Mouse (Mus musculus): ENCODE measurements around the gene Mrps18b. TPM values are rescaled to one million over a fixed set of nuclear protein-coding genes. Genes with fewer than 3 reads are reported as not detected.

Mrps18b gene
- polyA plus RNA-seq, 1 experiment = 43.9 TPM

GRCm38 (mm10) chr17:35860831-35861197, 55.4 kb downstream of the Mrps18b start:
- no peak for DNase-seq (ENCODE audit: low read depth)
- no peak for TF ChIP-seq POLR2A (IDR thresholded peaks at IDR 0.05; ENCODE audit: borderline replicate concordance, extremely low read depth, insufficient read depth, insufficient read length, poor library complexity, severe bottlenecking)
- TF ChIP-seq CTCF (IDR thresholded peaks at IDR 0.05; ENCODE audit: borderline replicate concordance, extremely low read depth, insufficient read depth, insufficient read length) = no peak

Other genes starting within 250 kb of the Mrps18b start
- 36.8 and 40.6 TPM in 2 replicates for gene Vars2, start 248.8 kb downstream of the Mrps18b start, polyA plus RNA-seq (2012; rRNA removed)
- 28.8 and 40.8 TPM in 2 replicates for gene Gtf2h4, start 242.7 kb downstream of the Mrps18b start, polyA plus RNA-seq (2012; rRNA removed)
- gene Ddr1, start 211.8 kb downstream of the Mrps18b start, polyA plus RNA-seq (2012; rRNA removed) = 99.6 and 112 TPM in 2 replicates
- gene Ier3, start 94.7 kb downstream of the Mrps18b start, polyA plus RNA-seq (2012; rRNA removed) = 4.8 and 5.1 TPM in 2 replicates
- gene Flot1, start 93.2 kb downstream of the Mrps18b start, polyA plus RNA-seq (2012; rRNA removed) = 87.1 and 101 TPM in 2 replicates
- gene Tubb5, start 78.1 kb downstream of the Mrps18b start, polyA plus RNA-seq (2012; rRNA removed) = 3,347 and 3,555 TPM in 2 replicates
- 18.8 and 23.7 TPM in 2 replicates for gene Mdc1, start 74.9 kb downstream of the Mrps18b start, polyA plus RNA-seq (2012; rRNA removed)
- gene Nrm, start 55.1 kb downstream of the Mrps18b start, polyA plus RNA-seq (2012; rRNA removed) = 26.9 and 38.3 TPM in 2 replicates
- 46.9 and 48.9 TPM in 2 replicates for gene Ppp1r18, start 50.8 kb downstream of the Mrps18b start, polyA plus RNA-seq (2012; rRNA removed)
- gene Dhx16, start 36.6 kb downstream of the Mrps18b start, polyA plus RNA-seq (2012; rRNA removed) = 66.0 and 71.9 TPM in 2 replicates
- 83.5 and 92.4 TPM in 2 replicates for gene 2310061I04Rik, start 19.0 kb downstream of the Mrps18b start, polyA plus RNA-seq (2012; rRNA removed)
- 638 and 656 TPM in 2 replicates for gene Atat1, start 6.3 kb downstream of the Mrps18b start, polyA plus RNA-seq (2012; rRNA removed)
- gene Ppp1r10, start within 50 bp of the Mrps18b start, polyA plus RNA-seq (2012; rRNA removed) = 52.8 and 60.8 TPM in 2 replicates
- 78.3 and 89.3 TPM in 2 replicates for gene Abcf1, start 53.4 kb upstream of the Mrps18b start, polyA plus RNA-seq (2012; rRNA removed)
- gene Gnl1, start 63.5 kb upstream of the Mrps18b start, polyA plus RNA-seq (2012; rRNA removed) = 31.2 and 52.4 TPM in 2 replicates
- gene Prr3, start 63.8 kb upstream of the Mrps18b start, polyA plus RNA-seq (2012; rRNA removed) = 72.1 and 81.6 TPM in 2 replicates
- gene H2-T24, start 104.2 kb upstream of the Mrps18b start, polyA plus RNA-seq (2012; rRNA removed) = 0.08 and 0.19 TPM in 2 replicates
- 5.4 and 9.9 TPM in 2 replicates for gene H2-T23, start 116.5 kb upstream of the Mrps18b start, polyA plus RNA-seq (2012; rRNA removed)
- 6.5 and 8.0 TPM in 2 replicates for gene H2-T22, start 126.4 kb upstream of the Mrps18b start, polyA plus RNA-seq (2012; rRNA removed)
- not detected in 2 replicates for gene Gm6034, start 126.6 kb upstream of the Mrps18b start, polyA plus RNA-seq (2012; rRNA removed)
- gene Gm11127, start 142.0 kb upstream of the Mrps18b start, polyA plus RNA-seq (2012; rRNA removed) = 0.06 TPM in 1 of 2 replicates, not detected in the other
- gene Gm19684, start 205.3 kb upstream of the Mrps18b start, polyA plus RNA-seq (2012; rRNA removed) = not detected in 2 replicates
- not detected in 2 replicates for gene Gm7030, start 213.0 kb upstream of the Mrps18b start, polyA plus RNA-seq (2012; rRNA removed)